ENCODE assay signal across 23 mouse cellular contexts in the genomic region with DNA sequence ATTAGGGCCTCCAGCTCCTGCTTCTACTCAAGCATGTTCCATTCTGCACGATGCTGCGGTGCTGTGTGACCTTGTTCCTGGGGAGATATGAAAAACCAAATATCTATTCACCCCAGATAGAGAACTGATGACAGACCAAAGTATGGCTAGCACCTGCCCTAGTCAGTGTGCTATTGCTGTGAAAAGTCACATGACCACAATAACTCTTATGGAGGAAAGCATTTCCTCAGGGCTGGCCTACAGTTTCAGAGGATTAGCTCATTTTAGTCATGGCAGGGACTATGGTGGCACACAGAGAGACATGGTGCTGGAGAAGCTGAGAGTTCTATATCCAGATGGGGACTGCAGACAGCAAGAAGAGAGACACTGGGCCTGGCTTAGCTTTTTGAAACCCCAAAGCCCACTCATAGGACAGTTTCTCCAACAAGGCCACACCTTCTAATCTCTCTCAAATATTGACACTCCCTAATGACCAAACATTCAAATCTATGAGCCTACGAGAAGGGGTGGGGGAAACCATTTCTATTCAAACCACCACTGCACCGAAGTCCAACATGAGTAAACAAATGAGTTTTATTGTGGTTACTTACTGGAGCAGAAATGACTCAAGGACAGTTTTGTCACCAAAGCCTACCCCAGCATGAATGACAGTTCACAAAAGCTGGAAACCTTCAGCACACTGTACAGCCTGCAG.
DNase-seq lines count a peak whose midpoint lies in the region; ATAC-seq lines count a peak whose summit lies in the region.
"Had no signal": no experiment of that assay in that cellular context is flagged by ENCODE, and none has a peak within 500 bp of the region (broad histone marks: within the 10 kb centered on the region; RNA-seq: fewer than 3 reads in every experiment).

No protein-coding gene starts in this region.

- H3K36me3 ChIP-seq in intestine, embryonic 16.5 days (ENCODE audit: control insufficient read depth, insufficient read depth, low read length) = no peaks in the 10 kb centered on the region
- H3K36me3 ChIP-seq in stomach, embryonic 14.5 days (ENCODE audit: control insufficient read depth, insufficient read depth, low read length) = no peaks in the 10 kb centered on the region
- H3K36me3 ChIP-seq in midbrain, embryonic 10.5 days = no peaks in the 10 kb centered on the region
- H3K36me3 ChIP-seq in heart, embryonic 10.5 days = no peaks in the 10 kb centered on the region
- no peaks in the 10 kb centered on the region for H3K36me3 ChIP-seq in midbrain, embryonic 14.5 days (ENCODE audit: control insufficient read depth, insufficient read depth, low read length)
- H3K36me3 ChIP-seq: embryonic facial prominence, embryonic 13.5 days; forebrain, embryonic 12.5 days; hindbrain, embryonic 13.5 days had no signal

- WGBS in intestine, embryonic 16.5 days = 66% methylated on average over 4 of the region's 4 CpGs
- 73% methylated on average over 4 of the region's 4 CpGs for WGBS in stomach, embryonic 14.5 days
- 84% methylated on average over 4 of the region's 4 CpGs for WGBS in midbrain, embryonic 10.5 days
- WGBS in heart, embryonic 10.5 days = 79% methylated on average over 4 of the region's 4 CpGs
- WGBS in midbrain, embryonic 14.5 days = 87% methylated on average over 4 of the region's 4 CpGs

- no peak overlapping the region for H3K4me3 ChIP-seq in intestine, embryonic 16.5 days (ENCODE audit: low read length)
- no peak overlapping the region for H3K4me3 ChIP-seq in stomach, embryonic 14.5 days (ENCODE audit: low read depth, low read length)
- no peak overlapping the region for H3K4me3 ChIP-seq in midbrain, embryonic 10.5 days
- no peak overlapping the region for H3K4me3 ChIP-seq in heart, embryonic 10.5 days
- H3K4me3 ChIP-seq in midbrain, embryonic 14.5 days (replicated peaks; ENCODE audit: low read depth, low read length) = no peak overlapping the region
- H3K4me3 ChIP-seq: embryonic facial prominence, embryonic 13.5 days; forebrain, embryonic 12.5 days; gastrocnemius, adult 2 months; hindbrain, embryonic 13.5 days had no signal

- DNase-seq in Muller cell, postnatal 12 days (ENCODE audit: inconsistent ontology term) = peak; percentile 35
- DNase-seq in layer of hippocampus, adult 9-10 months (ENCODE audit: low spot score) = no peak
- DNase-seq in midbrain, embryonic 10.5 days (ENCODE audit: low spot score) = no peak
- DNase-seq in heart, embryonic 10.5 days (ENCODE audit: low spot score) = no peak
- DNase-seq in midbrain, embryonic 14.5 days = no peak
- DNase-seq: adrenal gland, postnatal 14 days; B cell, adult 2 months; cerebellum, adult 11-12 months; cerebellum, adult 9-10 months; cerebellum, postnatal 25 days; gastrocnemius, adult 2 months; gastrocnemius, postnatal 25 days; heart, postnatal 10 days had no signal

- H3K27ac ChIP-seq in intestine, embryonic 16.5 days (ENCODE audit: low read length) = no peak overlapping the region
- H3K27ac ChIP-seq in stomach, embryonic 14.5 days (ENCODE audit: low read length) = peak overlapping the region; percentile 53; the same call in 1 of the 2 replicates
- H3K27ac ChIP-seq in midbrain, embryonic 10.5 days (replicated peaks) = no peak overlapping the region
- no peak overlapping the region for H3K27ac ChIP-seq in heart, embryonic 10.5 days
- H3K27ac ChIP-seq in midbrain, embryonic 14.5 days (replicated peaks; ENCODE audit: low read depth, low read length) = no peak overlapping the region
- H3K27ac ChIP-seq: embryonic facial prominence, embryonic 13.5 days; forebrain, embryonic 12.5 days; gastrocnemius, adult 2 months; hindbrain, embryonic 13.5 days; hindbrain, postnatal 0 days had no signal

- H3K4me2 ChIP-seq in intestine, embryonic 16.5 days (ENCODE audit: low read depth, low read length) = no peak overlapping the region
- H3K4me2 ChIP-seq in stomach, embryonic 14.5 days (replicated peaks; ENCODE audit: low read depth, low read length) = no peak overlapping the region
- no peak overlapping the region for H3K4me2 ChIP-seq in midbrain, embryonic 14.5 days (ENCODE audit: low read length)
- H3K4me2 ChIP-seq: embryonic facial prominence, embryonic 13.5 days; forebrain, embryonic 12.5 days; hindbrain, embryonic 13.5 days had no signal

- H3K4me1 ChIP-seq in intestine, embryonic 16.5 days (ENCODE audit: control insufficient read depth, insufficient read depth, low read length) = 0 out of 2 replicates have a peak, but pooled peaks cover 2% of the 10 kb centered on the region
- H3K4me1 ChIP-seq in stomach, embryonic 14.5 days (ENCODE audit: control insufficient read depth, insufficient read depth, low read length) = no peaks in the 10 kb centered on the region
- H3K4me1 ChIP-seq in midbrain, embryonic 10.5 days = peaks cover 3% of the 10 kb centered on the region; the same call in 1 of the 2 replicates
- no peaks in the 10 kb centered on the region for H3K4me1 ChIP-seq in heart, embryonic 10.5 days
- H3K4me1 ChIP-seq in midbrain, embryonic 14.5 days (ENCODE audit: control insufficient read depth, insufficient read depth, low read length) = no peaks in the 10 kb centered on the region

- no peak overlapping the region for H3K9ac ChIP-seq in intestine, embryonic 16.5 days (ENCODE audit: low read depth, low read length)
- no peak overlapping the region for H3K9ac ChIP-seq in stomach, embryonic 14.5 days (replicated peaks; ENCODE audit: low read depth, low read length)
- no peak overlapping the region for H3K9ac ChIP-seq in midbrain, embryonic 14.5 days (replicated peaks; ENCODE audit: low read length)
- H3K9ac ChIP-seq: embryonic facial prominence, embryonic 13.5 days; forebrain, embryonic 12.5 days; hindbrain, embryonic 13.5 days had no signal

- no peaks in the 10 kb centered on the region for H3K9me3 ChIP-seq in intestine, embryonic 16.5 days (ENCODE audit: control insufficient read depth, low read length)
- no peaks in the 10 kb centered on the region for H3K9me3 ChIP-seq in stomach, embryonic 14.5 days (ENCODE audit: control insufficient read depth, low read depth, low read length)
- no peaks in the 10 kb centered on the region for H3K9me3 ChIP-seq in midbrain, embryonic 10.5 days (replicated peaks)
- H3K9me3 ChIP-seq in heart, embryonic 10.5 days = no peaks in the 10 kb centered on the region
- no peaks in the 10 kb centered on the region for H3K9me3 ChIP-seq in midbrain, embryonic 14.5 days (ENCODE audit: control insufficient read depth, low read length)
- H3K9me3 ChIP-seq: embryonic facial prominence, embryonic 13.5 days; forebrain, embryonic 12.5 days; hindbrain, embryonic 13.5 days had no signal

- peak; percentile 73 for ATAC-seq in intestine, embryonic 16.5 days
- ATAC-seq in stomach, embryonic 14.5 days (ENCODE audit: insufficient number of reproducible peaks, insufficient read depth, low FRiP score, low read depth) = peak; percentile 64
- ATAC-seq in midbrain, embryonic 14.5 days (ENCODE audit: low FRiP score, low TSS enrichment) = no peak
- ATAC-seq: activated CD4-positive, CD25-positive, alpha-beta regulatory T cell, adult 4 months; CD4-positive, CD25-positive, alpha-beta regulatory T cell, adult 4 months; forebrain, embryonic 16.5 days; hindbrain, postnatal 0 days; Patski had no signal

- no peaks in the 10 kb centered on the region for H3K27me3 ChIP-seq in intestine, embryonic 16.5 days (replicated peaks; ENCODE audit: control insufficient read depth, insufficient read depth, low read length)
- H3K27me3 ChIP-seq in stomach, embryonic 14.5 days (ENCODE audit: control insufficient read depth, insufficient read depth, low read length) = no peaks in the 10 kb centered on the region
- H3K27me3 ChIP-seq in midbrain, embryonic 10.5 days (ENCODE audit: low read depth, poor library complexity, severe bottlenecking) = no peaks in the 10 kb centered on the region; the same call in 1 of the 2 replicates
- H3K27me3 ChIP-seq in heart, embryonic 10.5 days (ENCODE audit: insufficient read depth, poor library complexity, severe bottlenecking) = peaks cover 7% of the 10 kb centered on the region; the same call in 1 of the 2 replicates
- no peaks in the 10 kb centered on the region for H3K27me3 ChIP-seq in midbrain, embryonic 14.5 days (ENCODE audit: control insufficient read depth, insufficient read depth, low read length)
- H3K27me3 ChIP-seq: embryonic facial prominence, embryonic 13.5 days; forebrain, embryonic 12.5 days; Patski had no signal
